9 mouse cellular contexts compared by ENCODE assay signal in the genomic region with DNA sequence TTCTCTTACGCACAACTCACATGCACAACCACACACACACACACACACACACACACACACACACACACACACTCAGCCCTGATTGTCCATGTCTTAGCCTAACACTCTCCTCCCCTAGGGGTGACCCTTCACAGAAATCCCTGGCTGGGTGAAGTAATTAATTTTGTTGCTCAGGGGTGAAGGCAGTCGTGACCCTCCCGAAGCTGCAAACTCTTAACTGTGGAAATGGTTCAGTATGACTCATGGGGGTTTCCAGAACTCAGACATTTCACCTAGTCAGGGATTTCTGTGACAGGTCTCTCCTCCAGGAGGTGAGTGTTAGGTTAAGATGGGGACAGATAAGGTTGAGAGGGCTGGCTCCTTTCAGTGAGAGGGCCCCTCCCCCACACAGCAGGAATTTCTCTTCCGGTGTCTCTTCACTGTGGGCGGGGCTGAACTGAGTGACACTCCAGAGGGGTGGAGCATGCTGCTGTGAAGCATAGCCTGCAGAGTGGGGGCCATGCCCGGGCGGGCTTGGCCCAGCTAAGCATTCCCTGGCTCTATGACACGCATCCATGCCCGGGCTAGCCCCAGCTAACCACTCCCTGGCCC. TPM values are rescaled to one million over a fixed set of nuclear protein-coding genes. Genes with fewer than 3 reads are reported as not detected.
DNase-seq lines count a peak whose midpoint lies in the region; ATAC-seq and TF ChIP-seq lines count a peak whose summit lies in the region.
"Had no signal": no experiment of that assay in that cellular context is flagged by ENCODE, and none has a peak within 500 bp of the region (broad histone marks: within the 10 kb centered on the region; RNA-seq: fewer than 3 reads in every experiment).

No protein-coding gene starts in this region.

- H3K36me3 ChIP-seq in forebrain, embryonic 11.5 days (ENCODE audit: control insufficient read depth, insufficient read depth, low read length), result no peaks in the 10 kb centered on the region
- no peaks in the 10 kb centered on the region for H3K36me3 ChIP-seq in forebrain, embryonic 16.5 days (ENCODE audit: control insufficient read depth, insufficient read depth)
- no peaks in the 10 kb centered on the region for H3K36me3 ChIP-seq in ES-E14 (ENCODE audit: control insufficient read depth, insufficient read depth, low read length, poor library complexity, severe bottlenecking)
- H3K36me3 ChIP-seq in hindbrain, embryonic 12.5 days, result no peaks in the 10 kb centered on the region
- H3K36me3 ChIP-seq in lung, embryonic 15.5 days, result no peaks in the 10 kb centered on the region
- no peaks in the 10 kb centered on the region for H3K36me3 ChIP-seq in stomach, embryonic 16.5 days (ENCODE audit: control insufficient read depth, insufficient read depth, low read length)
- H3K36me3 ChIP-seq: G1E had no signal

- H3K4me3 ChIP-seq in forebrain, embryonic 11.5 days (ENCODE audit: low read depth, low read length), result no peak overlapping the region
- H3K4me3 ChIP-seq in forebrain, embryonic 16.5 days (replicated peaks; ENCODE audit: low read length), result no peak overlapping the region
- no peak overlapping the region for H3K4me3 ChIP-seq in ES-E14 (ENCODE audit: insufficient read depth in 1 of 2, low read depth in 1 of 2, low read length in 2 of 2, poor library complexity in 1 of 2, severe bottlenecking in 1 of 2)
- no peak overlapping the region for H3K4me3 ChIP-seq in hindbrain, embryonic 12.5 days
- H3K4me3 ChIP-seq in lung, embryonic 15.5 days, result no peak overlapping the region
- H3K4me3 ChIP-seq in stomach, embryonic 16.5 days (replicated peaks; ENCODE audit: low read length), result no peak overlapping the region

- no peak overlapping the region for H3K4me2 ChIP-seq in forebrain, embryonic 11.5 days (ENCODE audit: low read depth, low read length, severe bottlenecking)
- H3K4me2 ChIP-seq in forebrain, embryonic 16.5 days (ENCODE audit: low read length), result no peak overlapping the region
- H3K4me2 ChIP-seq in hindbrain, embryonic 12.5 days (replicated peaks), result no peak overlapping the region
- H3K4me2 ChIP-seq in lung, embryonic 15.5 days, result peak overlapping the region; percentile 22; the same call in 1 of the 2 replicates
- no peak overlapping the region for H3K4me2 ChIP-seq in stomach, embryonic 16.5 days (ENCODE audit: low read depth, low read length)

- no peak overlapping the region for H3K9ac ChIP-seq in forebrain, embryonic 11.5 days (ENCODE audit: low read length)
- H3K9ac ChIP-seq in forebrain, embryonic 16.5 days (replicated peaks; ENCODE audit: low read depth, low read length), result no peak overlapping the region
- H3K9ac ChIP-seq in ES-E14 (ENCODE audit: insufficient read depth, low read depth, low read length, poor library complexity, severe bottlenecking), result no peak overlapping the region
- no peak overlapping the region for H3K9ac ChIP-seq in hindbrain, embryonic 12.5 days
- H3K9ac ChIP-seq in lung, embryonic 15.5 days, result no peak overlapping the region
- H3K9ac ChIP-seq in stomach, embryonic 16.5 days (ENCODE audit: low read length), result no peak overlapping the region

- H3K4me1 ChIP-seq in forebrain, embryonic 11.5 days (replicated peaks; ENCODE audit: control insufficient read depth, insufficient read depth, low read length), result no peaks in the 10 kb centered on the region
- H3K4me1 ChIP-seq in forebrain, embryonic 16.5 days (replicated peaks; ENCODE audit: control insufficient read depth, insufficient read depth, low read length), result no peaks in the 10 kb centered on the region
- H3K4me1 ChIP-seq in ES-E14 (ENCODE audit: control insufficient read depth in 2 of 2, insufficient read depth in 2 of 2, low read length in 2 of 2, poor library complexity in 1 of 2), result peaks cover 0 to 6% of the 10 kb centered on the region in 2 experiments; a peak in 1 of 4 replicates
- peaks cover 4% of the 10 kb centered on the region; the same call in 1 of the 2 replicates for H3K4me1 ChIP-seq in hindbrain, embryonic 12.5 days
- peaks cover 18% of the 10 kb centered on the region; the same call in 1 of the 2 replicates for H3K4me1 ChIP-seq in lung, embryonic 15.5 days
- peaks cover 12% of the 10 kb centered on the region for H3K4me1 ChIP-seq in stomach, embryonic 16.5 days (ENCODE audit: control insufficient read depth, insufficient read depth, low read length)

- H3K9me3 ChIP-seq in forebrain, embryonic 11.5 days (ENCODE audit: control insufficient read depth, low read length), result no peaks in the 10 kb centered on the region
- H3K9me3 ChIP-seq in forebrain, embryonic 16.5 days (ENCODE audit: control insufficient read depth, low read length), result no peaks in the 10 kb centered on the region
- H3K9me3 ChIP-seq in ES-E14 (ENCODE audit: control insufficient read depth, insufficient read depth, low read depth, low read length), result no peaks in the 10 kb centered on the region
- H3K9me3 ChIP-seq in hindbrain, embryonic 12.5 days (replicated peaks), result no peaks in the 10 kb centered on the region
- H3K9me3 ChIP-seq in lung, embryonic 15.5 days, result no peaks in the 10 kb centered on the region
- no peaks in the 10 kb centered on the region for H3K9me3 ChIP-seq in stomach, embryonic 16.5 days (replicated peaks; ENCODE audit: control insufficient read depth, low read length)
- H3K9me3 ChIP-seq: G1E had no signal

- H3K27ac ChIP-seq in forebrain, embryonic 11.5 days (ENCODE audit: low read depth, low read length), result no peak overlapping the region
- H3K27ac ChIP-seq in forebrain, embryonic 16.5 days (ENCODE audit: low read length), result no peak overlapping the region
- H3K27ac ChIP-seq in ES-E14 (ENCODE audit: insufficient read depth, low read depth, low read length, poor library complexity, severe bottlenecking), result no peak overlapping the region
- H3K27ac ChIP-seq in hindbrain, embryonic 12.5 days, result no peak overlapping the region
- H3K27ac ChIP-seq in lung, embryonic 15.5 days, result no peak overlapping the region
- no peak overlapping the region for H3K27ac ChIP-seq in stomach, embryonic 16.5 days (ENCODE audit: low read length)

- ATAC-seq in forebrain, embryonic 11.5 days (replicated peaks; ENCODE audit: low FRiP score), result peak; percentile 61
- ATAC-seq in forebrain, embryonic 16.5 days, result no peak; the same call in 1 of the 2 replicates
- ATAC-seq in hindbrain, embryonic 12.5 days (ENCODE audit: low FRiP score), result peak; percentile 69; the same call in 1 of the 2 replicates
- ATAC-seq in lung, embryonic 15.5 days (ENCODE audit: borderline replicate concordance, extremely low read depth, low FRiP score, low TSS enrichment), result peak; percentile 79
- peak; percentile 57; the same call in 1 of the 2 replicates for ATAC-seq in stomach, embryonic 16.5 days (ENCODE audit: insufficient read depth, low FRiP score)

- in situ Hi-C loops in ES-E14 (cut with MboI; ENCODE audit: low sequenced_read_pairs in 2 of 2, unreplicated experiment in 2 of 2), result no loop called here

- H3K27me3 ChIP-seq in forebrain, embryonic 11.5 days (ENCODE audit: control insufficient read depth, insufficient read depth, low read length), result no peaks in the 10 kb centered on the region
- H3K27me3 ChIP-seq in forebrain, embryonic 16.5 days (replicated peaks; ENCODE audit: control insufficient read depth, insufficient read depth, low read length), result no peaks in the 10 kb centered on the region
- H3K27me3 ChIP-seq in hindbrain, embryonic 12.5 days, result no peaks in the 10 kb centered on the region
- H3K27me3 ChIP-seq in lung, embryonic 15.5 days, result no peaks in the 10 kb centered on the region
- no peaks in the 10 kb centered on the region for H3K27me3 ChIP-seq in stomach, embryonic 16.5 days (ENCODE audit: control insufficient read depth, insufficient read depth, low read length)

- WGBS in forebrain, embryonic 11.5 days, result 45% methylated on average over 9 of the region's 9 CpGs
- WGBS in forebrain, embryonic 16.5 days, result 49% methylated on average over 9 of the region's 9 CpGs
- WGBS in hindbrain, embryonic 12.5 days, result 32% methylated on average over 9 of the region's 9 CpGs
- WGBS in lung, embryonic 15.5 days, result 27% methylated on average over 9 of the region's 9 CpGs
- 28% methylated on average over 9 of the region's 9 CpGs for WGBS in stomach, embryonic 16.5 days

- DNase-seq in forebrain, embryonic 11.5 days (ENCODE audit: low spot score), result no peak
- DNase-seq in ES-E14 (ENCODE audit: low read depth, low spot score), result peak; percentile 45
- no peak for DNase-seq in frontal cortex, postnatal 10 days (ENCODE audit: low spot score in 2 of 2)
- DNase-seq in gastrocnemius, adult 8-10 months (ENCODE audit: low spot score in 2 of 2), result no peak

TF ChIP-seq in ES-E14, 5 proteins besides CTCF, POLR2A, EP300 and RAD21:
- no peak for TF ChIP-seq MAFK (IDR thresholded peaks at IDR 0.05; ENCODE audit: insufficient read depth, low read depth, low read length)
- TF ChIP-seq ZC3H11A (IDR thresholded peaks at IDR 0.05; ENCODE audit: borderline replicate concordance, low read depth, low read length), result no peak
- no peak for TF ChIP-seq HCFC1 (IDR thresholded peaks at IDR 0.05; ENCODE audit: borderline replicate concordance, insufficient read depth, low read length)
- no peak for TF ChIP-seq CHD2 (IDR thresholded peaks at IDR 0.05; ENCODE audit: low read depth, low read length)
- TF ChIP-seq ZNF384 (IDR thresholded peaks at IDR 0.05; ENCODE audit: low read depth, low read length), result no peak

RNA-seq across cellular contexts. Expression of a gene that starts 30.0 kb away (rescaled TPM):
- 0.52 and 1.2 TPM in 2 replicates for polyA plus RNA-seq in forebrain, embryonic 11.5 days (2014; fragmentation: Nextera tagmentation; extraction: Ambion mirVana)
- 0.27 and 0.47 TPM in 2 replicates for polyA plus RNA-seq in forebrain, embryonic 16.5 days (2015; fragmentation: Nextera tagmentation; extraction: Ambion mirVana)
- 0.40 TPM in 1 of 2 replicates, not detected in the other for total RNA-seq in ES-E14 (2012; rRNA removed)
- 0.39 and 0.59 TPM in 2 replicates for polyA plus RNA-seq in hindbrain, embryonic 12.5 days (2016; fragmentation: Nextera tagmentation; extraction: Ambion mirVana)
- 3.9 and 4.3 TPM in 2 replicates for polyA plus RNA-seq in lung, embryonic 15.5 days (2015; fragmentation: Nextera tagmentation; extraction: Ambion mirVana)
- polyA plus RNA-seq in stomach, embryonic 16.5 days (2015; fragmentation: Nextera tagmentation; extraction: Ambion mirVana), result 2.1 and 2.3 TPM in 2 replicates
- total RNA-seq in gastrocnemius, adult 8-10 months (2022), result 1 to 10 TPM in 1 of 4 experiments, under 1 TPM in 3; 0.53 to 1.3 (median 0.60) TPM
- total RNA-seq: G1E had no signal
- polyA plus RNA-seq: G1E had no signal
